Mouse (Mus musculus): ENCODE data around the gene Naa40. TPM values are rescaled to one million over a fixed set of nuclear protein-coding genes. Genes with fewer than 3 reads are reported as not detected.

Gene Naa40
- 10 to 100 TPM; 53.8 to 54.6 TPM for total RNA-seq (2023)

GRCm38 (mm10) chr19:7240782-7241690, at the start of gene Naa40:
Gene Naa40, minus strand, starts transcription at chr19:7241183.

DNA sequence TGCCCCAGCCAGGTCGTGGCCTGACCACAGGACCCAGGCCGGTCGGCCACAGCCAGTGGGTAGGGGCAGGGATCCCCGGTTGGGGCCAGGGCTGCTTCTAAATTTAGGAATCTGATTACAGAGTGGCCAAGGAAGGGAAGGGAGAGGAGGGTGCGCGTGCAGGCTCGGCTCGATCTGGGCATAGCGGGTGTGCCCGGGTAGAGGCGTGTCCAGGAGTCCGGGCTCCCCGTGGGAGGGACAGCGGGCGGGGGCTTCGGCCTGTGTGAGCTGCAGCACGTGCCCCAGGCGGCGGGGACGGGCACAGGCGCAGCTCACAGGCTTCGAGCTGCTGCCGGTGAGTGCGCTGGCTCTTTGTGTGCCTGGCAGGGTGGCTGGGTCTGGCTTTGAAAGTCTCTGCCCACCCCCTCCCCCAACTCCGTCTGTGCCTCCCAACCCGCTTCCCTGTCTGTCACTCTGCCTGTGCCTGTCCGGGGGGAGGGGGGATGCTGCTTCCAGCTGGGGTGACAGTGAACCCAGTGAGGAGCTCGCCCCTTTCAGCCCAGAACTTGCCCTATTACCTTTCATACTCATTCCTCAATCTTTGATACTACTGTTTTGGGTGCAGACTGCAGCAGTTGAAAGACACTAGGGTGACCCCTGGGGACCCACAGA, 26.2 kb upstream of the Naa40 start, which contains the start of gene Rcor2:
TSS of gene Rcor2 (plus strand) at position 235 of the 651 bp plus-strand sequence.

GRCm38 (mm10) chr19:7217162-7217925, 23.6 kb downstream of the Naa40 start, which contains the start of gene Cox8a:
Gene Cox8a, minus strand, starts transcription at chr19:7217616.

DNA sequence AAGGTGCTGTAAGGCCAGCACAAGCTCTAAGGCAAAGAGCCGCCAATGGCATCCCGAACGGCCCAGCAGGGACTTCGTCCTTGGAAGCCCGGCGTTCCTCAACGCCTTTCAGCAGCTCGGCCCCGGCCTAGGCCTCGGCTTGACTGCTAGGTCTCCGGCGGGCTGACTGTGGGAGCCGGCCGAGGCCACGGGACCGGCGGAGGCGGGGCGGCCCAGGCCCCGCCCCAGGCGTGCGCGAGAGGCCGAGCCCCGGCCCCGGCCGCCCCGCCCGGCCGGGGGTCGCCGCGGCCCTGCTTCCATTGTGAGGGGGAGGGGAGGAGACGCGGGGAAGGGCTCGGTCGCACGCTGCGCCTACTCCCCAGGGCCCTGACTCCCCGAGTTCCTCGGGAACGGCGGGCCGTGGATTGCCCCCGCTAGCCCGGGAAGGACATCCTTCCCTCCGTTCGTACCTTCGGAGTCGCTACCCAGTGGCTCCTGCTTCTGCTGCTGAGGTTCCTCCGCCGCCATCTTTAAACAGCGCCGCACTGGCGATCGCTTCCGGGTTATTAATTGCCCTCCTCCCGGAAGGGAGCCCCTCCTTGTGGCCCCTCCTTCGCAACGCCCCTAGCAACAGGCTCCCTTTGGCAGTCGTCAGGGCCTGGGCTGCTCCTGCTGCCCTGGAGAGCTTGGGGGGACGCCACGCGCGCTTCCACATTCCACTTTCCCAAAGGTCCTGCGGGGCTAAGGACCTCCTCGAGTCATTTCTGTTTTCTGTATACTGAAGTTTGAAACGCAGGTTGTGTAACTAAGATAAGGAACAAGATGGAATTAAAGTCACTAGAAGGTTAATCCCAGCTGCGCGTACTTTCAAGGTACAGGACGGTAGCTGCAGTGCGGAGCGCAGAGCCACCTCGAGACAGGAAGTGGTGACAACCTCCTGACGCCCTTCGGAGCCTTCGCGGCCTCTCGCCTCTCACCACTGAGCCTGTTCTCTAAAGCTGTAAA, 34.9 kb downstream of the Naa40 start, which contains the start of gene Otub1:
TSS of gene Otub1 (minus strand) at position 564 of the 984 bp plus-strand sequence.

Other genes with a start within 250 kb of the Naa40 start
- gene Dnajc4, start 248.6 kb downstream of the Naa40 start, total RNA-seq (2023) = 10 to 100 TPM; 25.7 to 30.4 TPM
- 1 to 10 TPM; 4.1 to 8.3 TPM for gene Nudt22, start 245.1 kb downstream of the Naa40 start, total RNA-seq (2023)
- 1 to 10 TPM; 5.0 to 6.1 TPM for gene Trpt1, start 245.1 kb downstream of the Naa40 start, total RNA-seq (2023)
- 100 to 1,000 TPM; 174 to 183 TPM for gene Fermt3, start 221.7 kb downstream of the Naa40 start, total RNA-seq (2023)
- 100 to 1,000 TPM in 1 of 2 experiments, 10 to 100 TPM in 1; 85.8 to 161 TPM for gene Stip1, start 201.2 kb downstream of the Naa40 start, total RNA-seq (2023)
- gene Macrod1, start 184.4 kb downstream of the Naa40 start, total RNA-seq (2023) = 1 to 10 TPM; 6.9 to 7.1 TPM
- gene Flrt1, start 135.5 kb downstream of the Naa40 start, total RNA-seq (2023) = under 1 TPM in 1 of 2 experiments, not detected in 1; 0.09 TPM
- gene Otub1, start 34.9 kb downstream of the Naa40 start, total RNA-seq (2023) = 100 to 1,000 TPM; 129 to 137 TPM
- gene Cox8a, start 23.6 kb downstream of the Naa40 start, total RNA-seq (2023) = 100 to 1,000 TPM; 301 to 322 TPM
- 1 to 10 TPM; 2.3 to 2.8 TPM for gene Rcor2, start 26.1 kb upstream of the Naa40 start, total RNA-seq (2023)
- gene Mark2, start 100.7 kb upstream of the Naa40 start, total RNA-seq (2023) = 100 to 1,000 TPM; 200 to 241 TPM
- 10 to 100 TPM; 23.6 to 32.4 TPM for gene Spindoc, start 141.8 kb upstream of the Naa40 start, total RNA-seq (2023)
- 1 to 10 TPM; 7.4 to 9.5 TPM for gene 2700081O15Rik, start 176.4 kb upstream of the Naa40 start, total RNA-seq (2023)
- 10 to 100 TPM; 57.4 to 63.0 TPM for gene Rtn3, start 242.1 kb upstream of the Naa40 start, total RNA-seq (2023)

Measured in B cell, adult 67 days (primary cell).